Mouse (Mus musculus) testis, postnatal 14 days (tissue): ENCODE measurements at regions not wholly inside any gene's neighbourhood (a gene's known extent, or its start where the extent isn't known, plus 50 kb on each side); places are given as distances from the start of the nearest gene placed in this dataset.

ENCODE experiments used
- DNase-seq: peaks from one replicate; pipeline ENCODE4 v3.0.0; 2021; ENCODE audit warnings: low spot score

DNA sequence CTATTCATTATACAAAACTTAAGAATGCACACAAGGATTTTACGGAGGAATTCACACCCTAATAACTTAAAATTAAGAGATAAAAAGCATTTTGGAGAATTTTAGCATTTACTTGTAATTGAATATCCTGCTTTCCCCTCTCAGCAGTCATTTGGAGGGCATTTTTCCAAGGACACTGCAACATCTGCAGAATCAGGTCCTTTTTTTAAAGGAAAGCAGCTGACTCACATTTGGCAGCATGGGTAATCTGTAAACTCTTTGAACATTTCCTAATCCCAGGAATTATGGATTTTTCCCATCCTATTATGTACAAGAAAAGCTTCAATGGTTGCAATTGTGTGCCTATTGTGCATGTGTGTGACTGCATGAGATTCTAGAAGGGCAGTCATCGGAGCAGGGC is 112.0 kb downstream of the Gm19410 start:
- no peak for DNase-seq

DNA sequence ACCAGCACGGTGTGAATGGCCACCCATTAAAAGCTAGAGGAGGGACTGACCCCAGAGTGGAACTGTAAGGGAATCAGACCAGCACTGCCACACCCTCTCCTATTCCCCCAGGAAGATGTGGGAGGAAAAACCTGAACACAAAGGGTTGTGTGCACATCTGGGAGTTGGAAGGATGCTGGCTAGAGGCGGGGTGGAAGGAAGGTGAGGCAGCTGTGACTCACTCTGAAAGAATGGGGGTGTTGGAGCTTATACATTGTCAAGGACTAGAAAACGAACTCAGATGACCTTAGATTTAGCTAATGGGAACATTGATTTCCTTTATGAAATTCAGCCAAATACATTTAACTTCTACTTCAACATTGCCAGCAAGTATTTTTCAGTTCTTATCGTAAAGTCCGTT is 116.2 kb downstream of the Gm19410 start:
- DNase-seq = no peak

DNA sequence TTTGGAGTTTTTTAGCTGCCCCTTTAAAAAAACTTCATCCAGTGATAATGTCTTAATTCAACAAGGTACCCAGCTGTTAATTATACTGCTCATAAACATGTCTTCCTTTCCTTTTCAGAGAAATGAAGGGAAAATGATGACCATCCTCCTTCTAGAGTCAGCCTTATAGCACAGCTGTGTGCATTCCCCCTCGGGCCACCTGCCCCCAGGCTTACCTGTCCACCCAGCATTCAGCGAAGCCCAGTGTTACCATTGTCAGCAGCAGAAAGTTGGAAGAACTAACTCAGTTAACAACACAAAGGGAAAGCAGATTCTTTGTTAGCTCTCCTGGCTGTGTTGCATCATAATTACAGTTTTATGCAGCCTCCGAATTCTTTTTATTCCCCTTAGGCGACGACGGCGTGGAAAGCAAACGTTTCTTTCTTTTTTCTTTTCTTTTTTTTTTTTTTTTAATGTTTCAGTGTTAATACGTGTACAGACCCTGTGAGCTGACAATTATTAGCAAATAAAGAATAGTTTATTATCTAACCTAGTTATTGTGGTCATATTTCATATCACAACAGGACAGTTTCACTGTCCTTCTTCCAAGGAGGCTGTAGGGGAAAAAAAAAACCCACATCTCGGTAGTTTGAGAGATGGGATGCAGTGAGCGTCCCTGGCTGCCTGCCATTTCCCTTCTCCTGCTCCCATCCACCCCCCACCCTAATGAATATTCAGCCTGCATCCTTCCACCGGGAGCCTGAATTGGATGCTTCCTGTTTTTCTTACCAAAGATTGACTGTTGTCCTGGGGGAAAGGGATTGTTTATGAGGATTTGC is 117.3 kb downstream of the Gm19410 start:
- no peak for DNase-seq

DNA sequence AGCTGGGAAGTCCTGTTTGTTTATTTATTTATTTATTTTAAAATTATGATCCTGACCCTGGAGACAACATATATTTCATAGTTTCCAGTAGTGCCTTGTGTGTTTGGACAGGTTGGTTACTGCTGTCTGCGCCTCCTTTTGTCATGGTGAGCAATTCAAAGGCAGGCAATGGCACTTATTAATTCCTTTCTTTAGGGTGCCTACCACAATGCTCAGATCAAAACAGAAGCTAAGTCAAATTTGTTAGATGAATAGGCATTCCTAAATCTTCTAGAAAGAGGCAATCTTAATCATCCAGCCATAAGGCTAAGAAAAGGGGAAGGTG is 117.8 kb downstream of the Gm19410 start:
- DNase-seq = no peak

DNA sequence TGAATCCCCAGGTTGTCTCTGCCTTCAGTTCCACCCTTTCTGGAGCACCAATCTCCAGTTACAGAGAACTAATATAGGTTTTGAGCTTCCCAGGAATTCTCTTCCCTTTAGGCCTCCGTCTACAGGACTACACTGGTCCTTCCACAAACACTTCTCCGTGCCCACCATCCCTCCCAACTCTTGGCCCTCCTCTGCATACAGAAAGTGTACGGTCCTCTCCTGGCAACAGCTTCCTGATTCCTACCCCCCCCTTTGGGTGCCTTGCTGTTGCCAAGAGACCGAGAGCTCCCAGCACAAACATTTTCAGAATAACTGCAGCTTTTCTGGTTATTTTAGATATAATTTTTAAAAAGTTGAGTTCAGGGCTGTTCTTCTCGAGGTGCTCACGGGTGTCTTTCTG is 119.0 kb downstream of the Gm19410 start:
- DNase-seq = no peak

DNA sequence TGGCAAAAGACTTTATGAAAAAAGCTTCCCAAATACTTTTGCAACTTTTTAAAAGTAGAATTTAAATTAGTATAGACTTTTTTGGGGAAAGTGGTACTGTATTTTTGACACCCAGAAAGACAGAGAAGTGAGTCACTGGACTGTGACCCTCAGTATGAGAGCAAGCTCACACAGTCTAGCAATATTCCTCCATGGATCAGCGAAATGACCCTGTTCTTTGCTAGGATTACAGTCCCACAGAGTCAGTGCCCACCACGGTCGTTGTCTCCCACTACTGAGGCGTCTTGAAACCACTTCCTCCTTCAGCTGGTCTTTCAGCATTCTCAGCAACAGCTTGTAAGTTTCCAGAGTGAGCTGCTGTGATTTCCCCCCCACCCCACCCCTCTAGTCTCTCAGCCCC is 124.5 kb downstream of the Gm19410 start:
- DNase-seq = no peak

DNA sequence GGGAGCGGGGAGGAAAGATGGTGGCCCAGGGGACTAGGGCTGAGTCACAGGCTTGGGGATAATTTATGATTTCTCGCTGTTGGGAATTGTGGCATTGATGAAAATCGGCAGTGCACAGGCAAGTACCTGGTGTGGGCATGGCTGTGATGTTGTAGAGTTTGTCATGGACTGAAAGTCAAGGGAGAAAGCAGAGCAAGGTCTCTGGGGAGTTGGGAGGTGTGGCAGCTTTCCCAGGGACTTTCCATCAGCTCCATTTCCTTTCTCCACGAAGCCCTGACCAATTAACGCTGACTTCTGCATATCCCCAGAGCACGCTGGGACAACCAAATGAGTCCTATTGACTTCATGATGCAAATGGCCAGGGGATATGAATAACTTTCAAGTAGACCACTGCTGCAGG is 126.2 kb downstream of the Gm19410 start:
- no peak for DNase-seq

DNA sequence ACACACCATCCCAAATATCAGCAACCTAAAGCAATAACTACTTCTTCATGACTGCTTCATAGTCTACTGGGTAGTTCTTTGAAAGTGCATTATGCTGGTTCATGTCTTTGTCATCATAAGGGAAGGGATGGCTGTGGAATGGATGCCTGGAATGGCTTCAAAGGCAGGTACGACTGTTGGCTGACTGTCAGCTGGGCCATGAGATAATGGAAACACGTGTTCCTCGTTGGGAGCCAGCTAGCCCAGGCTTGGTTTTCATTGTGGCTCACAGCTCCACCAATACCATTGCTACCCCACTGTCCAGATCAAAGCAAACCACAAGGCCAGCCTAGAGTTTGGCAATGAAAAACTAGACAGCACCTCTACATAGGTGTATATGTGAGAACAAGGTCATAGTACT is 132.9 kb downstream of the Gm19410 start:
- no peak for DNase-seq

DNA sequence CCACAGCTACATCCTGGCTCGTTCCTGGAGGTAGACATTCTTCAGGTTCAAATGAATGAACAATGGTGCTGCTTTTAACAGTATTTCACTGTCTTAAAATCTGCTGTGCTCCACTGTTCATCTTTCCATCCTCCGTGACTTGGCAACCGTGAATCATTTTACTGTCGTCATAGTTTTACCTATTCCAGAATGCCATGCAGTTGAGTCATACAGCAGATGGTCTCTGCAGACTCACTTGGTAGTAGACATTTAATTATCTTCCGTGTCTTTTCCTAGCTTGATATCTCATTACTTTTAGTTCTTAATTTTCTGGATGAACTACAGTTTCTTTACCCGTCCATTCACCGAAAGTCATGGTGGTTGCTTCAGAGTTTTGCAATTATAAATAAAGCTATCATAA is 135.9 kb downstream of the Gm19410 start:
- no peak for DNase-seq

DNA sequence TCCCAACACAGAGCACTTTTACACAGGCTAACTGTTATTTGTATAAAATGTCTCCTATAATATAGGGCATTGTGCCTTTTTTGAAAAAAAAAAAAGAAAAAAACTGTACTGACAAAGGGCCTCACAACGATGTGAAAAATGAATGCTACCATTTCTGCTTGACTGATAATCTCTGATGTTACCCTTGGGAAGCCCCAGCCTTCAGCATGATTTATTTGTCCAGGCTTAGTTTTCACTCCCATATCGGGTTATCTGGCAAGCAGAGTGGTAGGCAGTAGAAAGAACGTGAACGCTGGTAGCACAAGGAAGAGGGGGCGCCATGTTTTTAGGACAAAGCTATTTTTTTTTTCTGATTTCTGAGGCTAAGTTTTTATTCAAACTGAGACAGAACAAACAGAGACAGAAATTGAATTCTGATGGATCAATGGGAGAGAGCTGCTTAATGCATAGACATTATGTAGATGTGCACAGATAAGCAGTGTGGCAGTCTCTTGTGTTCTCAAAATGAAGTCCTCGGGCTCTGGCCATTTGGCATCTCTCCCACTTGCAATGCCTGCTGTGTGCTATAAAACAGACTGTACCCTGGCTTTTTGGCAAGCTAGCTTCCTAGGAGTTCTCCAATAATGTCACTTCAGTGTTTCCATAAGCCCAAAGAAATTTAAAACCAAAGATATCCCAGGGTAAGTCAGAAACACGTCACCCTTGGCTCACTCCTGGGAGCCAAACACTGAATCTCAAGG is 139.3 kb downstream of the Gm19410 start:
- DNase-seq = no peak

DNA sequence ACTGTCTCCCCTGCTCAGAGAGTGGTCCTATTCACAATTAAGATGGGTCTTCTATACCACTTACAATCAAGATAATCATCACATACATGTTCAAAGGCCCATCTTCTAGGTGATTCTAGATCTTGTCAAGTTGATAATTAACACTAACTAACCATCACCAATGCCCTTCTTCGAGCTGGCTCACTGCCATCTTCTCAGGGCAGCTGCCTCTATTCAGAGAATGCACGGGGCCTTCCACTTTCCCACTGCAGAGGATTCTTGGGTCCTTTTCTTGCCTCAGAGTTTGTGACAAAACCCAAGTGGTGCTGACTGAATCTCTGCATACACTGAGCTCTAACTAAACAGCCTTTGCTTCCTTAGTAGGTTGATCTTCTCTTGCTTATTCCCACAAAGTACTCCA is 142.4 kb downstream of the Gm19410 start:
- no peak for DNase-seq

DNA sequence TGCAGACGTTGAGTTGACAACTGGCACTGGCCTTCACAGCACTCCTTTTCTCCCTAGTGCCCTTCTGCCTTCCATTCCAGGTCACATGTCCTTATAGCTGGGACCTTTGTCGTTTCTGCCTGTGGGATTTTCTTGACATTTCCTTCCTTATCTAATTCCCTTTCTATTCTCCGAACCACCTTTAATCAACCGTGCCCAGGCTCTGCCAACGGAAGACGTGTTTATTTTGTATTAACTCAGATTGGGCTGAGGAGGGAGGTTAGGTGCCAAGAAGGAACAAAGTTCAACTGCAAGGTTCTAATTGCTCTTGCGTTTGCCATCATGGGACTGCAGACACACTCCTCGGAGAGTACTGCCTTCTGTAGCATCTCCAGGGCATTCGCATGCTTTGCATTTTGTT is 146.7 kb downstream of the Gm19410 start:
- no peak for DNase-seq

DNA sequence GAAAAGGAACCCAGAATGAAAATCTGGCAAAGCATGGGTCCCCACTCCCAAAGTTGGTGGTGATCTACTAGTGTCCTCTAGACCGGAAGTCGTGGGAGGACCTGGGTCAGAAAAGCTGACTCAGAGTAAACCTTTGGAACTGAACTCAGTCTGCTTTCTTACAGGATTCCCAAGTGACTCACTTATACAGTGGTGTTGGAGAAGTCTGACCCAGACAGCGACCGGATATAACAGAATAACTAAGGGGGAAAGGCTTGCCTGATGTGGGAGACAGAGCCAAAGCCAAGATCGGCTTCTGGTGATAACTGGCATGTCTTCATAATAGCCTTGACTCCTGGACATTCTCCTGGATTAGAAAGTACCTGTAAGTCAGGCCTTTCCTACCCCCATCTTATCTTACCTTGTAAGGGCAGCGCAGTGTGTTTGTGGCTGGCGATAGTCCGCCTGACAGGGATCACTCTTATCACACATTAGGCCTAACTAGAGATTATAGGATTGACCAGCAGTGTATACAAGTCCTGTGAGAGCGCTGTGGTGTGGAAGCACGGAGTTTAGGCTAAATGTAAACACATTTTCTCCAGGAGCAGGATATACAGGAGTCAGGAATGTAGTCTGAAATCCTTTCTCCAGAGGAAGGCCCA is 150.4 kb downstream of the Gm19410 start:
- no peak for DNase-seq

DNA sequence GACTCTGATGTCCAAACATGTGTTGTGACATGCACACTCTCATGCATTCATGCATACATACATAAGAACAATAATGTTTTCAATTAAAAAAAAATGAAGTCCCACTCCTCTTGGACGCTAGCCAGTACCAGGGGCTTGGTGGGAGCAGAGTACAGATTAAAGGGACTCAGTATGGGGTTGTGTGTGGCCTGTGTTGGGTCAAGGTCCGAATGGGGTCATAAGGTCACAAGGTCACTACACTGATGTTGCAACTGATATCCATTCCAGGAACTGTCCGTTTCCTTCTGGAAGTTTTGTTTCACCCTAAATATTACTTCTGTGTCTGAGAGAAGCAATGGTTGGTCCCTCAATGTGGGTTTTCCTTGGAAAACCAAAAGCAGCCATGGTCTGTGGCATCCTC is 152.0 kb downstream of the Gm19410 start:
- DNase-seq = no peak

DNA sequence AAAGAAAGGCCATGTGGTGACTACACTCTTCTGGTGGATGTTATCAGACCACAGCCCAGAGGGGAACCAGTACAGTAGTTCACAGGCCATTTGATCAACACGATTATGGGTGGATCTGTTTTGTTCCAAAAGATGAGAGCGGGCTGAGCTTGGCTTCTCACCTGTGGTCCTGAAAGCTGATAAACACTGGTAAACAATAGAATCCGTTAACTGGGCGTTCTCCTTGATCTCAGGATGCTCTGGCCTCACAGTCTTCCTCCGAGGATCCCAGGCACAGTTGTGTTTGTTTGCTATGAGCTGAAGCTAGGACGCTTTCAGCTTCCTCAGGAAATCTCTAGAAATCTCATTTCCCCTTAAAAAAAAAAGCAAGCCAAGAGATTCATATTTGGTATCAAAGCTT is 153.9 kb downstream of the Gm19410 start:
- DNase-seq = no peak

DNA sequence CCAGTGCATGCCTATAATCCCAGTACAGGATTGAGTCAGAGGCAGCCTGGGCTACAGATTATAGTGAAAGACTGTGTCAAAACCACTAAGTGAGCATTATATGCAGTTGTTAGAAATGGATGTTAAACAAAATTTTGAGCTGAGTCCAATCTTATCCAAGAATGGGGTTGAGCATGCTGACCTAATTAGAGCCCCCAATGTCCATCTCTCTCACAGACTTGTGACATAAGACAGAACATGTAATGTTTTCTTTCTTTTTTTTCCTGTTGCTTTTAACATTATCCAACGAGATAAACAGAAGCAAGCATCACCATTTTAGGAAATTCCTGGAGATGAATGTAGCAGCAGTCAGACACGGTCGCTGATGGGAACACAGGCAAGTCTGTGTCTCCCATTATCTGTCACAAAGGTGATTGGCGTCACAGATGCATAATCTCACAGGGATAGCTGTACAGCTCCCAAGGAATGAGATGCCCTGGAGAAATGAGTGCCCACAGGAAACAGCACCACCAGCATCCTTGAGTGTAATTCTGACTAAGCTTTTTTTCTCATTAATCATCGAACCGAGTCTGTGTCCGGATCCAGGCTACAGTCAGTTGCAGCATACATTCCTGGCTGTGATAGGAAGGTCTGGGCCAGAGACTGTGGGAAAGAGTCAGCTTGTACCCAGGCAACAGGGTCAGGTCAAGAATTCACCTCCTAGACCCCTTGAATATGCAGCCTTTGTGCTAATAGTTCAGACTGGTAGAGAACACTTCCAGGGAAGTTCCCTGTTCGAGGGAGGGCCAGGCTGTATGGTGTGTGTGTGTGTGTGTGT is 154.5 kb downstream of the Gm19410 start:
- no peak for DNase-seq

DNA sequence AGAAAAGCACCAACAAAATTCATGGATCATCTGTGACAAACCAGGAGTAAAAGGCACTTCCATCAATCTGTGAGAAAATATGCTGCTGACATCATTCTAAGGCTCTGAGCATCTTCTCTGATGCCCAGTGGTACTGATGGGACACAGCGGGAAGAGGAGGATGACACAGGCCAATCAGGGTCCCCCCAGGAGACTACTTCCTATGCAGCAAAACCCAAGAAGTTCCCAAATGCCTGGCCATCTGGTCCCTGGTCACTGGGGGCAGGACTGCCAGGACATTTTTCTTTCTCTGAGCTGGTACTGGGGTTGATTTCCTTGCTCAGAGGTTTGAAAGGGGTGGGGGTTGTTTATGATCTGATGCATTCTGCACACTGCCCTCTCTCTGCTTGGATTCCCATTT is 158.4 kb downstream of the Gm19410 start:
- no peak for DNase-seq

DNA sequence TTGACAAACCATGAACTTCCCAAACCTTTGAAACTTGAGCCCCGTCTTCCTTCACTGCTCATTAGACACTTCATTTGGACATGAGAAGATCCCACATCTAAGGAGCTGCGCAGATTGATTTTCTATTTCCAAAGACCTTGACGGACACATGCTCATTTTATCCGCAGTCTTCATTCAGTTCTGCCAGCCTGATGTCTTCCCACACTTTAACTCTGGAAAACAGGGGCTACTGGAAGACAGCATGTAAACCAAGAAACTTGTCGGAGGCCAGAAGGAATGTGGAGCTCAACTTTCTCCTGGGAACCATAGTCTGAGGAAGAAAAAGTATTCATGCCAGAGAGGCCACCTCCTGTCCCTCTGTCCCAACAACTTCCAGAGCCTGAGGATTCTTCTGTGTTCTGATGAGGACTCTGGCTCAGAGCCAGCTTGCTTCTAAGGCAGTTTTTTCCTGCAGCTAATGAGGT is 161.8 kb downstream of the Gm19410 start:
- DNase-seq = no peak

DNA sequence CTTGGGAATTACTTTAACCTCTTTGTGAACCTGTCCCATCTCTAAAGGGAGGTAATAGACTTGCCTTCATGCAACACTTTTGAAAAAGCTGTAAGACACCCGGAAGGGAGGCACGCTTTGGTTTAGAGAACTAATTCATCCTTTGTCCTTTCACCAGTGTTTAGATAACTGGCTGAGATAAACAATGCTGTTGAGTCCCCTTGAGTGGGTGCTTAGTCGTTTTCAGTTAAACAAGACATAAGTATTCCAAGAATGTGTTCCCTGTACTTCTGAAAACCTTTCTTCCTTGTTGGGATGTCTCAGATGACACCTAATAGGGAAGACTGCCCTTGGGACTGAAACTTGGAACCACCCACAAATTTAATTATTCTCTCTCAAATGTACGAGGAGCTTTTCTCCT is 164.7 kb downstream of the Gm19410 start:
- DNase-seq = no peak

DNA sequence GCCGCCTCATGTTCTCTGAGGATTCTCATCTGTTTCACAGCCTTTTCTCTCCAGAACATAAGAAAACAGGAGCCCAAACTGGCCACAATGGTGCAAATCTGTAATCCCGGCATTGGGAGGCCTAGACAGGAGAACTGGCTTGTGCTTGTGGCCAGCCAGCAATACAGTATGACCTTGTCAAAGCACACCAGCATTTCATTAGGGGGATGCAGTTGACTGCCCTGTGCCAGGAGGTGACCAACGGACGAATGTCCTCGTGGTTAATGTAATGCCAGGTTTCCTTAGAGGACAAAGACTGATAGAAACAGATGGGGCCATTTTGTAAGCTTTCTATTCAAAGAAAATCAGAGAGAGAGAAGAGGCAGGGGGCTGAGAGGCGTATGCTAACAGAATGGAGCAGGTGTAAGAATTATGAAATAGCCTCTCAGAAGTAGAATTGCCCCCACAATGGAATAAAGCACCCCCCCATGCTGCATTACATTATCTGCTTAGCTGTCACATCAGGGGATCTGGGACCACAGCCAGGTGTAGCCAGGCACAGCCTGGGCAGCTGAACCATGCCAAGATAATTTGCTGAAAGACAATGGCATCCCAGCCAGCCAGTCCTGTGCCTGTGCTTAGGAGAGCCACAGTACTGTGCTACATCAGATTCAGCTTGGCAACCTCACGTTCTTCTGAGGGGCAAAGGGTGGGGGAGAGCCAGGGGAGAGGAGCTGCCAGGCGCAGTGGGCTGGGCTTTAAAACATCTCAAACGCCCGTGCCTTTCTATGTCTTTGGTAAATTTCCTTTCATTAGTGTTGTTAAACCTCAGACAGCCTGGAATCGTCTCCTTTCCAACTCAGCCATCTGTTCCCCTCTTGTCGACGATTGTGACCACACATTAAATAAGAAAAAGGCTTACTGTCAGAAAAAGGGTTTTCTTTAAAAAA is 167.9 kb downstream of the Gm19410 start:
- DNase-seq = no peak

DNA sequence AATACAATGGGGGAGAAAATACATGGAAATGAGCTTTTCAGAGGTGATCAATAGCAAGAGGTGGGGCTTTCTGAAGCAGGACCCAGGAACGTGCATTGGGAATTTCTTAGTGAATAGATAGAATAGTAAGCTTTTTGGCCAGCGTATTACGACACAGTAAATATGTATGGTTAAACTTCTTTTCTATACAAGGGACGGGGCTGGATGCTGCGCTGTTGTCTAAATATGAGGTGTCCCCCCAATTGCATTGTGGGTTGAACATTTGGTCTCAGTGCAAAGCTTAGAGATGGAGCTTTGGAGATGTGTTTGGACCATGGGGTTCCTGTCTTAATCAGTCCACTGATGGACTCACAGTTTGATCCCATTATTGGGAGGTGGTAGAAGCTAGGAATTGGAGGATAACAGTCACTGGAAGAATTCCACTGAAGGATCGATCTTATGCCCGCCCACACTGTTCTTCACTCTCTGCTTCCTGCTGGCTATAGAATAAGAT is 168.6 kb downstream of the Gm19410 start:
- DNase-seq = no peak
